Mouse (Mus musculus): Measurements from ENCODE around the gene Sos2.
A peak's percentile ranks its signal among the peaks of the same experiment; 100 is the strongest.

The Sos2 gene

DNA sequence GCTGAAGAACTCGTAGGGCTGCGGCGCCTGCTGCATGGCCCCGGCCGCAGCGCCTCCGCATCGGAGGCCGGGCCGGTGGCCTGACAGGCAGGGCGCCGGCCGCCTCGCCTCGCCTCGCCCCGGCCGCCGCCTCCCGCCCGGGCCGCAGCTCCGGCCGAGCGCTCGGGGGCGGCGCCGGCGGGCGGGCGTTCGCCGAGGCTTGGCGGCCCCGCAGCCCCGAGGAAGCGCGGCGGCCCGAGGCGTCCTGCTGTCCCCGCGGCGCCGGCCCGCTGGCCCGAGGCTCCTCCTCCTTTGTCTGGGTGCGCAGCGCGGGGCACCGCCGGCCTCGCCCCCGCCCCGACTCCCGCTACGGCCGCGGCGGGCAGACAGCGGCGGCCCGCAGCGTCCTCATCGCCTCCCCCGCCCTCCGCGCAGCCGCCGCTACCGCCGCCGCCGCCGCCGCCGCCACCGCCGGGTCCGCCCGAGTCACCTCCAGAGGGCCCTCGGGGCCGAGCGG lies at the start of gene Sos2:
TSS of gene Sos2 (minus strand) at position 287 of the 496 bp plus-strand sequence.
- peak; percentile 52 for DNase-seq (ENCODE audit: low spot score)

GRCm38 (mm10) chr12:69730306-69730705 lies 48.7 kb upstream of the Sos2 start:
- no peak for DNase-seq (ENCODE audit: low spot score)

DNA sequence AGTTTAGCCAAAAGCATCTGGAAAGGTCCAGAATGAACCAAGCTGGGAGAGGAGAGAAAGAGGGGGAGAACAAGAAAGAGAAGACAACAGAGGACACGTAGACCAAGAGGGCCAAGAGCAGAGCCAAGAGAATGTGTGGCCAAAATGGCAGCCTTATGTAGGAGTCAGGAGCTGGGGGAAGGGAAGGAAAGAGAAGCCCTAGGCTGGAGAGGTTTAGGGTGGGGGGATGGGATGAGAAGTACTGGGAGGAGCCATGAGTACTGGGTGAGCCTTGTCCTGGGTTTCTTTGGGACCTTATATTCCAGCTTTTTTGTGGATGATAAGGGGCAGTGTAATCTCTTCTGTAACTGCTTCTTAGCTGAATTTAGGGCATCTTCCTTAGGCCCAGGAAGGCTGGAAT lies 47.6 kb upstream of the Sos2 start:
- no peak for DNase-seq (ENCODE audit: low spot score)

DNA sequence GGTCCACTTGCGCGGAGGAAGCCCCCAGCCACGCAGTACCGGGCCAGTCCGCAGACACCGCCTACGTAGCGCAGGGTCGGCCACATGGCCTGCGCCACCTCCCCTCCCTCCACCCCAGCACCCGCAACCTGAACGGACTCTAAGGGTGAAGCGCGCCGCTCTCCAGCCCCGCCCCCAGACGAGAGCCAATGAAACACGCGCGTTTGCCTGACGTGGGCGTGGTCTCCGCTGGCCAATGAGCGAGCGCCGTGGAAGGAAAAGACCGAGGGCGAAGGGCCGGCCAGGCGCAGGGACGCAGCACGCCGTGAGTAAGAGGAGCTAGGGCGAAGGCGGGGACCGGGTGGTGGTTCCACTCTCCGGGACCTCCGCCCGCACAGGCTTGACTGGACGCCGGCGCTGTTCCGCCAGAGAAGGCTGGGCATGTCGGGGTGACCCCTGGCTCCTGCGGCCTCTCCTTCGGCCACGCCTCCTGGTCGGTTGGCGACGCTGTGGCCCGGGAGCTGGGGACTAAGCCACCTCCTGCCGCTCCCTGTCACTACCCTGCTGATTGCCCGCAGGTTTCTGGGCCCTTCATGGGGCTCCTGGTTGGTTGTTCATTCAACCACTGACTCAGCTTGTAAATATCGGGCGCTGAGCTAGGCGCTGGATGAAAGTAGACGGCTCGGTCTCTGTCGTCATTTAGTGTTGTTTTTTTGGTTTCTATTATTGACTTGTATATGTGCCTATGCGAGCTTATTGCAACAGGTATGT lies 43.2 kb upstream of the Sos2 start, which contains the start of the genes L2hgdh and Atp5s:
TSS of gene L2hgdh (minus strand) at position 163 of the 750 bp plus-strand sequence.
TSS of gene Atp5s (plus strand) at position 240 of the 750 bp plus-strand sequence.
- DNase-seq (ENCODE audit: low spot score), result peak; percentile 95

- no peak for DNase-seq (ENCODE audit: low spot score)
These were observed 42.5 kb upstream of the Sos2 start for GRCm38 (mm10) chr12:69724018-69724710.

DNA sequence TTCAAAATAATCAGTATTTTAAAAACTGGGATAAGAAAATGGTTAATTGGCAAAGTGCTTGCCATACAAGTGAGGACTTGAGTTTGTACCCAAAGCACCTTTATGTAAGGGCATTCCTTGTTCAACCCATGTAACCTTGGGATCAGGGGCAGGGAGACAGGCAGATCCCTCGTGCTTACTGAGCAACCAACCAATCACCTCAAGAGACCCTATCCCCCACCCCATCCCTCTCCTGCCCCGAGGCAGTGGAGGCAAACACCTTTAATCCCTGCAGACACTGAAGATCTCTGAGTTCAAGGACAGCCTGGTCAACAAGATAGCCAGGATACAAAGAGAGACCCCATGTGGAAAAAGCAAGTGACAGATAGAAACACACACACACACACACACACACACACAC lies 41.7 kb upstream of the Sos2 start:
- no peak for DNase-seq (ENCODE audit: low spot score)

DNA sequence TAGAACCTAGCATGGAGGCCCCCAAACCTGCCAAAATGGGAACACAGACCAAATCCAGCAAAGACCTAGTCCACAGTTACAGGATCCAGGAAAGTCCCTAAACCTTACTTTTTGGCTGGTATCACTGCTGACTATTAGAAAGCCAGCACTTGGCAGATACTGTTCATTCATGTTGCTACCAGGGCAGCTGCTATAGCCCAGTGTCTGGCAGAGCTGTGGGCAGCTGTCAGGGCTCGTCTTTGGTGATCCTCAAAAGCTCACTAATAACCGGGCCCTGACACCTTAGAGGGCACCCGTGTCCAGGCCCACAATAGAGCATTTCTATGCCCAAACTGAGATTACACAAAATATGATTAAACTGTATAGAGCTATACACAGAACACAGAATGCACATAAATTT lies 41.2 kb upstream of the Sos2 start:
- no peak for DNase-seq (ENCODE audit: low spot score)

GRCm38 (mm10) chr12:69713628-69714027 lies 32.0 kb upstream of the Sos2 start:
- DNase-seq (ENCODE audit: low spot score), result no peak

- no peak for DNase-seq (ENCODE audit: low spot score)
These were observed 23.3 kb upstream of the Sos2 start for GRCm38 (mm10) chr12:69704799-69705458.

GRCm38 (mm10) chr12:69698352-69698751 lies 16.7 kb upstream of the Sos2 start:
- DNase-seq (ENCODE audit: low spot score), result no peak

GRCm38 (mm10) chr12:69696746-69697145 lies 15.1 kb upstream of the Sos2 start:
- peak; percentile 32 for DNase-seq (ENCODE audit: low spot score)

- no peak for DNase-seq (ENCODE audit: low spot score)
These were observed 11.8 kb upstream of the Sos2 start for GRCm38 (mm10) chr12:69693471-69693870.

- no peak for DNase-seq (ENCODE audit: low spot score)
These were observed 9.1 kb upstream of the Sos2 start for GRCm38 (mm10) chr12:69690714-69691113.

GRCm38 (mm10) chr12:69689094-69689493 lies 7.4 kb upstream of the Sos2 start:
- DNase-seq (ENCODE audit: low spot score), result no peak

DNA sequence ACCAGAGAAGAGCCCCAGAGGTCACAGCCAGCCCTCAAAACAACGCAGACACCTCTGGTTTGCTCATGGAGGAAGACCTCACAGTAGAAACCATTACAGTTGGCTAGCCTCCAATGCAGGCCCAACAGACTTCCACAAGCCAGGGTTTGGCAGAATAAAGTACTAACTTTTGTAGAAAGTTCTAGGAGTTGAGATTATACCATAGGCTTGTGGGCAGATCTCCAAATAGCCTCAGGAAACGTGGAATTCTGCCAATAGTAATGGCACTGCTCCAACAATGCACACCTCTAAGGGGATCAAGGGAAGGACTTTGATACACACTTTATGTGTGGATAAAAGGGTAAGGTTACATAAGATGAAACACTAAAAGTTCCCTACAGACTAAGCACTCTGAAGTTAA lies 6.7 kb upstream of the Sos2 start:
- no peak for DNase-seq (ENCODE audit: low spot score)

DNA sequence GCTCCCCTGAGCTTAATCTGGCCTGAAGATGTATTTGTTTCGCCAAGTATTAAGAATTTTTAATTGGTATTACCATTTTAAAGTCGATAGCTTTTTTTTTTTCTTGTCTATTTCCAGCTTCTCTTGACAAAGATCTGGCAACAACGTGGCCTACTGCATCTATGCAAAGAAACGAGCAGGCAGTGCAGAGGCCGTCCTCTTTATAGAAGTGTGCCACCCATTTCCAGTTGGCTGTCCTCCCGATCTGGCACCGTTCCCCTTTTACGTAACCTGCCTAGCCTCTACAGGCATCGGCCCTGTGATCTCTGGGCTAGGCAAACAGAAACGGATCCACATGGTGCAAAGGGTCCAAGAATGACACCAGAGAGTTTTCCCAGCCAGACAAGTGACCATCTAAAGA lies 1.9 kb upstream of the Sos2 start:
- peak; percentile 73 for DNase-seq (ENCODE audit: low spot score)

DNA sequence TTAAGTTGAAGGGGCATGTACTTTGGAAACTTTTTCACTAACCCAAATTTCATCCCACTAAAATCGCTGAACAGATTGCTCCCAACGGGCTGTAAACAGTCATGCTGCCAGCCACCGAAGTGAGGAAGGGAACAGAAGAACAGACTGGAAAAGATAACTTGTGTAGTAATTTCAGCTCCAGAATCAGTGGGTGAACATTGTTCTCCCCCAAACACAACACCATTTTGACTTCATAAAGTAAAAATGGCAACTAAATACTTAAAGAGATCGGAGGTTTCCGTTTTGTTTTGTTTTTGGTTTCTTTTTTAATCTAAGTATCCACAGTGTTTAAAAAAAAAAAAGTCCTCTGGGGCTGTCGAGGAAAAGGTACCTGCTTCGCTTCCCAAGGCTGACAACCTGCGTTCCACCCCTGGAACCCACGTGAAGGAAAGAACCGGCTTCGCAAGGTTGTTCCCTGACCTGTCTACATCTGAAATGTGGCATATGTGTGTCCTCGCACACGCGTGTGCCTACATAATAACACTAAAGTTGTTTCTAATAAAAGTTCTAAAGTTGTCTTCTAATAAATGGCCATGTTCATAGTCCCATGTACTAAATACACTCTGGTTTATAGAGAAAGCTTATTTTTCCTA lies 1.3 kb upstream of the Sos2 start:
- no peak for DNase-seq (ENCODE audit: low spot score)

DNA sequence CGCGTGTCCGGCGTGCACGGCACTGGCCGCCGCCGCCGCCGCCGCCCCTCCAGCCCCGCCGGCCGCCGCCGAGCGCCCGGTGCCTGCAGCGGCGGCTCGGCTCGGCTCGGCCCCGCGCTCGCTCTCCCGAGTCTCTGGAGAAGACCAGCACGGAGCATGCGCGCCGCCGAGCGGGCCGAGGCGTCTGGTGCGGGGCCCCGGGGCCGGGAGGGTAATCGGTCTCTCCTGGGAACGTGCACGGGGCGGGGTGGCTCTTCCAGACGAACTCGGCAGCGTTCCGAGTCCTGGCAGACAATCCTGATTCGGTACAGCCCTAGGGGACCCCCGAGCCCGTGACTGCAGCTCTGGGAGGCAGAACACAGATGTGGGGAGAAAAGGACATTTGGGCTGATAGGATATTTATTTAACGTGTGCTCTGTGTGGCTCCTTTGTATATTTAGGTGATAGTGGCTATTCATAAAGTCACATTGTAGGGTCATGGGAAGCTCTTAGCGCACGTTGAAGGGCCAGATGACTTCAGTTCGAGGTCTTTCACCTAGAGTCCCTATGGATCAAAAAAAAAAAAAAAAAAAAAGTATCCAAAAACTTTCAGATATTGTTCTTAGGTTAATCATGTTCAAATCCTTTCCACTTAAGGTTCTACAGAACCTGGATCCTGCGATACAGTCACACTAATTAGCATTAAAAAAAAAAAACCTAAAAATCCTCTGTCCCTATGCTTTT lies 574 bp upstream of the Sos2 start:
- DNase-seq (ENCODE audit: low spot score), result peak; percentile 82

DNA sequence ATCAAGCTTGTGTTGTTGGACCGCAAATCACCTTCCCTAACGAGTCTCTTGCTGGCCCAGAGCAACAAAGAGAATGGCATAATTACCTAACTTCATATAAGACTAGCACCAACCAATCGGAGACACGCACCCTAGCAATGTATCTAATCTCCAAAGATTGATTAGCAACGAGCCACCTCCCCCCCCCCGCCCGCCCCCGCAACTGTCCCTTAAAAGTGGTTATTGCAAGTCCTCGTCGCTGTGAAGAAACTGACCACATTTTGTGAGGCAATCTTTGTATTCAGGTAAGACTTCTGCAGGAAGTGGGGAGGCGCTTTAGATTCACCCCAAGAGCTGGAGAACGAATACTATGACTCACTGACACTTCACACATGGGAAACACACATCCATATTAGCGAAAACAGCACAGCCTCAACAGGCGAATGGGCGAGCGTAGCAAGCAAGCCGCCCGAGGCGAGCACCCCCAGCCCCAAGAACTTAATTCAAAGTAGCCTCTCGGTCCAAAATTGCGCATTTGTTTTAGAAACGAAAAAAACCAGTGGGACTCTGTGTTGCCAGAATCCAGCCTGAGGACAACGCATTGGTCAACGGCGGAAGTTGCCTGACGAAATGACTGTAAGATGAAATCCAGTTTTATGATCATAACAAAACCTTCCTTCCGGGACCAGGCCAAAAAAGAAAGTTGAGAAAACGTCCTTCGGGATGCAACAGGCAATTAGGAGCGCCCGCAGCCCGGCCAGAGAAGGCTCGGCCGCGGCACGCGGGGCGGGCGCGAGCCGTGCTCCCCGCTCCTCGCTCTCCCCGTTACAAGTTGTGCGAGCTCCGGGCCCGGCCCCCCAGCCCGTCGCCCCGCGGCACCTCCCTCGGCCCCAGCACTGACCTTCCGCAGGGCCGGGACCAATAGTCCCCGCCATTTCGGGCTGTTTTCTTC lies 752 bp downstream of the Sos2 start:
- peak; percentile 43 for DNase-seq (ENCODE audit: low spot score)

DNA sequence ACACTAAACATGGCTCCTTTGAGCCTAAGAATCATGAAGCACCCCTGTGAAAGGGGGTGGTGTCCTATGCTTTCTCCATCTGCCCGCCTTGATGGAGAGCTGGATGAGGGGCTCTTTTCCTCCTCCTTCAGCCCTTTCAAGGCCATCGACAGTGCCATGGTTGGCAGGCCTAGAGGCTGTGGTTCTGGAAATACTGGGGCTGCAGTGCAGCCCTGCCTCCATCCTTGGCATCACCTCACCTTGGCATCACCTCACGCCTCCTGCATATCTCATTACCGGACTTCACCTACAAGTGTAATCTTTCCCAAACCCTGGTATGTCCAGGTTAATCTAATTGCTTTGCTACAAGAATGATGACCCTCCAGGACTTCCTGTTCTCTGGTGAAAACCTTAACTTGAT lies 5.5 kb downstream of the Sos2 start:
- no peak for DNase-seq (ENCODE audit: low spot score)
